Mouse (Mus musculus): ENCODE measurements around the gene Cdc14a.

Gene Cdc14a

DNA sequence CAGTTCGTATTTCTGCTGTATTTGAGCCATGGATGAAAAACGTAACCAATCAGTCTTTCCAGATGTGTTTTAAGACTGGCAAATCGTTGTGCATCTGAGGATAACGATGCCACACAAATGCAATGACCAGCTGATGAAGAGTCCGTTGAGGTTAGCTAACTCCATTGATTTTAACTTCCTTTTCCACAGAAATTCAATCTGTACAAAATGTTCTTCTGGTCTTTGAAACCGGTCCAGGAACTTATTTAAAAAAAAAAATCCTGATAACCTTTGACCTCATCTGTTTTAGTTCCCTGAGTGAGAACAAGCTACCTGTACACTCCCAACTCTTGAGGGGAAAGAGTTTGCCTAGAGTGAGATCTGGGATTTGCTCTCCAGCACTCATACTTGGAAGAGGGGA is 152.2 kb downstream of the Cdc14a start:
- no peak for DNase-seq (ENCODE audit: low spot score in 2 of 2)

DNA sequence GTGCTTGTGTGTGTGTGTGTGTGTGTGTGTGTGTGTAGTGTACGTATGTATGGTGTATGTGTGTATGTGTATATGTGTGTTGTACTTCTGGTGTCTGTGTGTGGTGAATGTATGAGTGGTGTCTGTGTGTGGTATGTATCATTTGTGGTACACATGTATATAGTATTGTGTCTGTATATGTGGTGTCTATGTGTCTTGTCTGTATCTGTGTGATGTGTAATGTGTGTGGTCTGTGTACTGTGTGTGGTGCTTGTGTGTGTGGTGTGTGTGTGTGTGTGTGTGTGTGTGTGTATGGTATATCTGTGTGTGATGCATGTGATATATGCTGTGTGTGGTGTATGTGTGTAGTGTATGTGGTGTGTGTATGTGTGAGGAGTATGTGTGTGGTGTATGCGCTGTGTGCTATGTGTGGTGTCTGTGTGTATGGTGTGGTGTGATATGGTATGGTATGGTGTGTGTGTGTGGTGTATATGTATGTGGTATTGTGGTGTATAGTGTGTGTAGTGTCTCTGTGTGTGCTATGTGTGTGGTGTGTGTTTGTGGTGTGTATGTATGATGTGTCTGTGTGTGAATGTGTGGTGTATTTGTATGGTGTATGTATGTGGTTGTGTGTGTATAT is 156.7 kb downstream of the Cdc14a start:
- DNase-seq (ENCODE audit: low spot score in 2 of 2): no peak

DNA sequence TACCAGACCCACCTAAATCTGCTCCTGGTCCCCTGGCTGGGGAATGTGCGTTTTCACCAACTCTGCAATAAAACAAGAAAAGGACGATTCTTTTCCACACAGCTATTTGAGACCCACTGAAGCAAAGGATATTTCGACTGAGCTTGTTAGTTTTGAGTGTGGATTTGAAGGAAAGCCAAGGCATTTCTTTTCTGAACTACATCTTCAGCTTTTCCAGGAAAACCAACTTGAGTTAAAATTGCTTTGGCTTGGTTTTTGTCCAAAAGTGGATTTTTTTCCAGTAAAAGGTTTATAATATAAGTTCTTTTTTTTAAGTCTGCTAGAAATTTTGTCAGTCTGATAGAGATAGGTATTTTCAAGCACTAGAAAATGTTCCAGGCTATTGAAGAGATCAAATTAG is 157.5 kb downstream of the Cdc14a start:
- DNase-seq (ENCODE audit: low spot score in 2 of 2): no peak

DNA sequence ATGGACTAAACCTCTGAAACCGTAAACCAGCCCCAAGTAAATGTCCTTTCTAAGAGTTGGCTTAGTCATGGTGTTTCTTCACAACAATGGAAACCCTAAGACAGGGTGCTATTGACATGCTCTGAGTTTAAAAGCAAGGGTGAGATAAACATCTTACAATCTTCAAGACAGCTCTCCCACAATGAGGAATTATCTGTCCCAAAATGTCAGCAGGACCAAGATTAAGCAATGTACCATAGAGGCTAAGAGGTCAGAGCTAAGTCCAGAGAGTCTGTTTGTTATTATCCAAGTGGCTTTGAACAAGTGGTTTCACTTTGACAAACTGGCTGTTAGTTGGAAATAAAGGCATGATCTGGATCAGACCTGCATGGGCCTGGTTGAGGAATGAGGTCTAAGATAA is 159.9 kb downstream of the Cdc14a start:
- DNase-seq (ENCODE audit: low spot score in 2 of 2): no peak

DNA sequence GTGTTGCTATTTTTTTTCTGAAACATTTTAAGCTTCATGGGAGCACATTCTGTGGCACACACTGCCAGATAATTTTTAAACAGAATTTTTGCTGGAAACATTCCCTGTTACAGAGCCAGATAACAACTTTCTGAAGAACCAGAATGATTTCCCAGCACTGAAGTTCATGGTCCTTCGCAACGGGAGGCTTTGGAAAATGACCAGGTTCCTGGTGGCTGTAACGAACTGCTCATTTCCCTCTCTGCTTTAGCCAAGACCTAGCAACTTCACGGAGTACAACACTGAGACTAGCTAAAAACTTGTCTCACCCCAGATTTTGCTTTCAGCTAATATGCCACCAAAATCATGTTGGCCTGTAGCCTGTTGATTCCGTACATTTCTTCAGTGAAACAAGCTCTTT is 160.8 kb downstream of the Cdc14a start:
- DNase-seq (ENCODE audit: low spot score in 2 of 2): no peak

DNA sequence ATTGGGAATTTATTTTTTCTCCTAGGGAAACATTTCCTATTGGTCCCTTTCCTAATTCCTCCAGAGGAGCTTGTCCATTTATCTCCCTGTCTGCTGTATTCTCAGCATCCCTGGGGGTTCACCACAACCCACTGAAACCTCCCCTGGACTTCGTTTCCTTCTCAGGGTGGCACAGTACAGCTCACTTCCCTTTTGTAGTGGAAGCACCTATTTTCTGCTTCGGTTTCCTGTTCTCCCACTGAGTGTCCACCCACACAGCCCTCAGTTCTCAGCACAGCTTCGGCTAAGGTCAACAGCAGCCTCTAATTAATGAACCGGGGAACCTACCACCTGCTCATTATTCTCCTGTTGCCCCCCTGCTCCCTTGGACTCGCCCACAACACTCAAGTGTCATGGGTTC is 167.7 kb downstream of the Cdc14a start:
- DNase-seq (ENCODE audit: low spot score in 2 of 2): no peak

DNA sequence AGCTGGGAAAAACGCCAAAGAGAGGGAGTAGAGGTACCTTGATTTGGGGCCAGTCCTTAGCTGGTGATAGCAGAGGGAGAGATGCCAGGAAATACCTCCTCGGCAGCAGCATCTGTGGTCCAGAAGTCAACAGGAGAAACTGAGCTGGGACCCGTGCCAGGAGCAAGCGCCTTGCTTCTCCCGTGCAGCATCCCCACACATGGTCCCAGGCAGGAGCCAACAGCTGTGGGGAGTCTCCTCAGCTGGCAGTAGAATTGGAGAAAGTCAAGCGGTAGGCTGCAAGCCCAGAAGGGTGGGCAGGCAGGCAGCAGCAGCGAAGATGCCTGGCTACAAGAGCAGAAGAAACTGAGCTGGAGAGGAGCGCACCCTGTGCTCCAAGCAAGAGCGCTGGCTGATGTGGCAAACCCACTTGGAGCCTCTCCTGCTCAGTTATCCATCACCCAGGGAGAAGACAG is 170.7 kb downstream of the Cdc14a start, which contains the start of gene Gpr88:
TSS of gene Gpr88 (minus strand) at position 427 of the 455 bp plus-strand sequence.
- no peak for DNase-seq (ENCODE audit: low spot score in 2 of 2)

DNA sequence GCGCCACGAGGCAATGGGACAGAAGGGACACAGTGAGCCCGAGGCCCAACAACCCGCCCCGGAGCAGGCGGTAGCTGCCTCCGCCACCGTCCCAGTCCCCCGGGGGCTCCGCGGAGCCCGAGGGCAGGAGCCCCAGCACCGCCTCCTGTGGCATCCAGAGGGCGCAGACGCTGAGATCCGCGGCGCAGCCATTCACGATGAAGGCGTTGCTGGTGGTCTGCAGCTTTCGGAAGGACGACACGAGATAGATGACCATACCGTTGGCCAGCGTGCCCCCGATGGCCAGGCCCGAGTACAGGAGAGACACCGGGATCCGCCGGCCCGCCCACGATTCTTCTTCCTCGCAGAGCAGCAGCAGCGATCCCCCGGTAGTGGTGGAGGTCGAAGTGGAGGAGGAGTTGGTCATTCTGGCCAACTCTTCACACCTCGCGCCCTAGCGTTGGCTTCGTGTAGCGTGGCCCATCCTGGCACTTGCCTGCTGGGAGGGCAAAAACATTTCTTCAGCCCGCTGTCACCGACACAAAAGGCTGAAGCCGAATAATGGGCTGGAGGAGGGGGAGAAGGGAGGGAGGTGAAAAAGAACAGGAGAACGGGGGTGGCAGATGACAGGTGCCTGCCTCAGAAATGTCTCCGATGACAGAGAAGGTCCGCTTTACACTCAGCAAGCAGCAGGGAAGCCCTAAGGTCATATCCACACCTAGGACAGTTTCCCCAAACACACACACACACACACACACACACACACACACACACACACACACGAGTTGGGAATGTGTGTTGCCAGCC is 171.4 kb downstream of the Cdc14a start:
- no peak for DNase-seq (ENCODE audit: low spot score in 2 of 2)

DNA sequence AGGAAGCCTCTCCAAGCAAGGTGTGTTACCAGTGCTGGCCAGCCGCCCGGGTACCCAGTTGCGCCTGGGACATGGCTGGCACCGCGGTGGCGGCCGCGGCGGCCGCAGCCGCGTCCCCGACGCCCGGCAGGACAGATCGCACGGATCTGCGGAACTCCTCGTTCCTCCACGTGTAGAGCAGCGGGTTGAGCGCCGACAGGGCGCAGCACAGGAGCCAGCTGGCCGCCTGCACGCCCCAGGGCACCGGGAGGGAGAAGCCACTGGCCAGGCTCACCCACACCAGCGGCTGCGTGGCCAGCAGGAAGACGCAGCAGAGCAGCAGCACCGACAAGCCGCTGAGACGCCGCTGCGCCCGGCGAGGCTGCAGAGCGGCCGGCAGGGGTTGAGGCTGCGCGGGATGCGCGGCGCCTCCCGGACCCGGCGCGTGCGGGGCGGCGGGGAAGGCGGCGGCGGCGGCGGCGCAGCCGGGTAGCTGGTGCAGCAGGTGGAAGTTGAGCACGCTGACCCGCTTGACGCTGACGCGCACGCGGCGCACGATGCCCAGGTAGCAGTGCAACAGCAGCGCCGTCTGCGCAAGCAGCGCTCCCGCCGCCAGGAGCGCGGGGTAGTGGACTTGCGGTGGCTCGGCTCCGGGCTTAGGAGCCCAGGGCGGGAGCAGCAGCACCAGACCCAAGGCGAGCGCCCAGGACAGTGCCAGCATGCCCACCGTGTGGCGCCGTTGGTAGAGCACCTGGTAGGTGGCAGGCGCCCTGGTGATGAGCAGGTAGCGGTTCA is 172.2 kb downstream of the Cdc14a start:
- DNase-seq (ENCODE audit: low spot score in 2 of 2): no peak

DNA sequence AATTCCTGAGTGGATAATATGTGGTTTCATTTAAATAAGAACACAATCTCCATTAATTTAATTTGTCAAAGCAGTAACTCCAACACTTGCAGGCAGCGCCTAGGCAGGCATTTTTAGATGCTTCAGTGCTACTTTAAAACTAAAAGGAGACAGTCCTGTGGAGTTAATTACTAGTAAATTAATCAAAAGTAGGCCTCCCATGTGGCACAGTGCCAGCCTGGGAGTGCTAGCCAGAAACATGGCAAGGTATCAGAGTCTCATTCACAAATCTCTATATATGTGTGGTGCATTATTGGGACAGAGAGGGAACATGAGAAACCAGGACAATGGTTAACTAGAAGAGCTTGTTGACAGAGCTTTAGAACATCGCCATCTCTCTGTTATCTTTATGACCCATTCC is 174.8 kb downstream of the Cdc14a start:
- no peak for DNase-seq (ENCODE audit: low spot score in 2 of 2)

DNA sequence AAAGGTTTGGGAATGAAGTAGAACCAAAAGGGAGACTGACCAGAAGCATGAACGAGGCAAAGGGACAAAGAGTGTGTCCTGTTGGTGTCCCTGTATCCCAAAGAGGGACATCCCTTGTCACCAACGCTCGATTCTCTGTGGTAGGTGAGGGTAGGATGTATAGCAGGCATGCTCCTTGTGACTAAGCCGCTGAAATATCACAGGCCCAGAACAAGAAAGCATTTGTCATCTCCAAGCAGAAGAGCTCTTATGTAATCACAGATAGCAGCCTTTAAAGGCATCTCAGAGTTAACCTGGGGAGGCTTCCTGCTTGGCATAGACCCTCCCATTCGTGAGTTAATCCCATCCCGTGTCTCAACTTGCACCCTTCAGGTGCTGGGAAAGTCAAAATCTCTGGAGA is 179.4 kb downstream of the Cdc14a start:
- DNase-seq (ENCODE audit: low spot score in 2 of 2): no peak

DNA sequence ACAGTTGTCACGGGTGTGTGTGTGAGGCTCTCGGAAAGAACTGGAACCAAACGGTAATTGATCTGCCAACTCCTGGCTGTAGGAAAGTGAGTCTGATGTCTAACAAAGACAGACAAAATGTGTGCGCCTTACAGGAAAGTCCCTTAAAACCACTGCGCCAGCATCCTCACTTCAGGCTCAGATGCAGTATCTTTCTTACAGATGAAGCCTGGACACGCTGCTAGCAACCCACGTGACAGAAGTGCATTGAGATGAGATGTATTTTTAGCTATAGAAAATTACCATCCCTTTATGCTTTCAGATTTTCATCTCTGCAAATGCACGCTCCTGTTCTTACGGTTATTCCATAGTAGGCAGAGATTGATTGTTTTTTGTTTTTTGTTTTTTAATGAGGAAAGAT is 181.1 kb downstream of the Cdc14a start:
- no peak for DNase-seq (ENCODE audit: low spot score in 2 of 2)

DNA sequence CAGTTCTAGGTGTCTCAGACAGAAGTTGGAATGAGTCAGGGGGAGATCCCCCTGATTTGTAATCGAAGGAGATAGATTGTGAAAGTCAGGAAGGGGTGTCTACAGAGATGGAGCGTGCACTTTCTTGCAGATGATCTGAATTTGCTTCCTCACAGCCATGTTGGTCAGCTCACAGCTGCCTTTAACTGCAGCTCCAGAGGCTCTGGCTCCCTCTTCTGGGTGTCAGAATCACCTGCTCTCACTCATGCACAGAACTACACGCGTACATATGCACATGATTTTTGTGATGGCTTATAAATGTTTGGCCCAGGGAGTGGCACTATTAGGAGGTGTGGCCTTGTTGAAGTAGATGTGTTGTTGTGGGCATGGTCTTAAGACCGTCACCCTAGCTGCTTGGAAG is 186.3 kb downstream of the Cdc14a start:
- no peak for DNase-seq (ENCODE audit: low spot score in 2 of 2)

DNA sequence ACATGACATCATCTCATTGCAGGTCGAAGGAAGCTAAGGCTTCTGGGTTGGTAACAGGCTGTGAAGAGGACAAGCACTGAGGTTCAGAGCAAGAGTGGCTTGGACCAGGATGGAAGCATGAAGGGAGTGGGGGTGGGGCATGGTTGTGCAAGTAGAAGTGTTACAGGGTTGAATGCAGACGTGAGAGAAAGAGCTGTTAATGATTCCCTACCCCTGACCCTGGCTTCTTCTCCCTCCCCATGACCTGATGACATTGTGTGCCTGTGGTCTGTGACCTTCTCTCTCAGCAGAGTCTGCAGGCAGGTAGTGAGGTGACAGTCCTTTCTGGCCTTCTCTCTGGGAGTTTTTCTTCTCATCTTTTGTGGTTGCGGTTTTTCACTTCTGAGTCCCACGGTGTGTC is 187.0 kb downstream of the Cdc14a start:
- DNase-seq (ENCODE audit: low spot score in 2 of 2): no peak

DNA sequence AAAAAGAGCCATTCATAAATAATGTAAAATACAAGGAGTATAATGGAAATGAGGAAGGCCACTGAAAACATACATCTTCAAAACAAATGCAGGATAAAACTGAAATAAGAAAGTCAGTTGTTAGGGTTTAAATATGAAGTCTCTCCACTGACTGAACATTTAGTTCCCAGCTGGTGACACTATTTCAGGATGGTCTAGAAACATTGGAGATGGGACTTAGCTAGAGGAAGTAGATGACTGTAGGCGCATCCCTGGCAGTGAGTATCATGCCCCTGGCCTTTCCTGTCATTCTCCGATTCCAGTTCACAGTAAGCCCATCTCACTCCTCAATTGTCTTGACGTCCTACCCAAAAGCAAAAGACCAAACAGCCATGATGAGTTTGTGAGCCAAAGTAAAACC is 190.3 kb downstream of the Cdc14a start:
- no peak for DNase-seq (ENCODE audit: low spot score in 2 of 2)

DNA sequence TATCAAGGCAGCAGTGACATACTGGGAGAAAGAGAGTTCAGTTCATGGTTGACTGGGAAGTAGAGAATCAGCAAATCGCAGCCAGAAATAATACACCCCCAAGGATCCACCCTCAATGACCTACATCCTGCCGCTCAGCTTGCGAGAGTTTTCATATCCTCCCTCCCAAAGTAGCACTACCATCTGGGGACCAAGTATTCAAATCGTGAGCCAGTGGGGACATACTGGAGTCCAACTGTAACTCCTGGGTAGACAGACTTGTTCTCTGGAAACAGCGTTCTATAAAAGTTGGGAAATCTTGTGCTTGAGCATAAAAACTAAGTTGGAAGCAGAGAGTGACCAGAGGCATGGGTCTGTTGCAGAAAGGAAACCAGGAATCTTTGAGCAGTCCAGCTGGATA is 191.1 kb downstream of the Cdc14a start:
- DNase-seq (ENCODE audit: low spot score in 2 of 2): no peak

DNA sequence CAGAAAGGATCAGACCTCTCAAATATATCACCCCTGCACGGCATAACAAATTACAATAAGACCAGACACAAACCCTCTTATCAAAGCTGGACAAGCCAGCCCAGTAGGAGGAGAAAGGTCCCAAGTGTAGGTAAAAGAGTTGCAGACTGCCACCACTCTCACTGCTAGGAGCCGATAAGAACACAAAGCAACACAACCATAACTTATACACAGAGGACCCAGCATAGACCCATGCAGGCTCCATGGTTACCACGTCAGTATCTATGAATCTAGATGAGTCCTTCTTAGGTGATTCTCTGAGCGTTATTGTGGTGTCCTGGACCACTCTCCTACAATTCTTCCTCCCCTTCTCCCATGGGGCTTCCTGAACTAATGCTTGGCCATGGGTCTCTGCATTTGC is 194.5 kb downstream of the Cdc14a start:
- DNase-seq (ENCODE audit: low spot score in 2 of 2): no peak

DNA sequence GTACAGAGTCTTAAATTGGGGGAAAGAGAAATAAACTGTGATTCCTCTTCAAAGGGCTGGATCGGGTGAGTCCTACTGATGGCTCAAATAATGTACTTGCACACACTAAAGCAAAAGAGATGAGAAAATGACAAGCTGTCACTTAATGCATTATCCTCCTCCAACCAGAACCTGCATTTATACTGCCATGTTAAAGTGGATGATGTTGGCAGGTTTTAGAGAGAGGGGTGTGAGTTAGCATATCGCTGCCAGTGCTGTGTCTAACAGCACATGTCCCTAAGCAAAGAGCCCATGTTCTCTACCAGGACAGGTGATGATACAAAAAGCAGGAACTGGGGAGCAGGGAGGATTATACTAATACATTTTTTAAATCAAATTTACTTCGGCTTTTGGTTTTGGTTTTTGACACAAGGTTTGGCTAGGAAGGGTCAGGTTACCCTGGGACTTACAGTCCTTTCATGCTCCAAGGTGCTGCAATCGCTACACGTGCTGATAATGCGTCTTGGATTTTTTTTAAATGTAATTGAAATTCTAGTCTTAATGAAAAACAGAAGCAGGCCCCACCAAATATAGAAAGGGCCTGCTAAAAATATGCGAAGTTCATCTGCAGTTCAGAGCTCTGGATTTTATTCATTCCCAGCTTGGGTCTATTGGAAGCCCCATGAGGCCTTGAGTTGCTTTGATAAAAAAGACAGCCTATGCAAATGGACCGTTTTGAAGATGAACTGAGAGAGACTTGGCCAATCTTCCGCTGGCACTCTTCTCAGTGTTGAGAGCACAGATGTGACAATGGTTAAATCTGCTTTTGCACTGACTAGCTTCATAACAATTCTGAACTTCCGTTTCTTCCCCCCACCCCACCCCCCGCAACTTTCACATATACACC is 195.2 kb downstream of the Cdc14a start:
- DNase-seq (ENCODE audit: low spot score in 2 of 2): no peak

DNA sequence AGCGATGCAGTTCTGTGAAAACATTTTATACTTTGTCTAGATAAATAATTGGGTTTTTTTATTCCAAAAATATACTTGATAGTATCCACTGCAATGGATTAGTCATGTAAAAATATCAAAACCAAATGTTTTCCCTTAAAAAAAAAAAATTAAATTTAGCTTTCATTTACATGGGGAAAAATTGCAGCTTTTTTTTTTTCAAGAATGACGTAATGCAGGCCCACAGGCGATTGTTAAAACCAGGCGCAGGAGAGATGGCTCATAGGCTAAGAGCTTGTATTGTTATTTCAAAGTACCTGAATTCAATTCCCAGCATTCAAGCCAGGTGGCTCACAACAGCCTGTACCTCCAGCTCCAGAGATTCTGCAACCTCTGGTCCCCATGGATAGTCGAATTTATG is 196.4 kb downstream of the Cdc14a start:
- DNase-seq (ENCODE audit: low spot score in 2 of 2): no peak

DNA sequence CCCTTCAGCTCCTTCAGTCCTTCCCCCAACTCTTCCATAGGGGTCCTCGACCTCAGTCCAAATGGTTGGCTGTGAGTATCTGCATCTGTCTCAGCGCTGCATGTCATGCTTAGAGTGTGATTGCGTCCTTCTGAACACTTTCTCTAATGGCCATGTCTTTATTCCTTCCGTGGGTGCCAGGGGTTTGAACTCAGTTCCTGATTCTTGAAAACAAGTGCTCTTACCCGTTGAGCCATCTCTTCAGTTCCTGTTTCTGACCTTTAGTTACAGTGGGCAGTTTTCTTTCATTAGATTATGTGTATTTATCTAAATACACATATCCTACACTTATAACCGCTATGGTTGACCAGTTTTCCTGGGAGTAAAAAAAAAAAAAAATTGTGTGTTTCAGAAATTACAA is 196.9 kb downstream of the Cdc14a start:
- no peak for DNase-seq (ENCODE audit: low spot score in 2 of 2)
